Mouse (Mus musculus) liver, embryonic 14.5 days (tissue): ENCODE results near the gene Ugt1a7c.
A peak's percentile ranks its signal among the peaks of the same experiment; 100 is the strongest.
"Not testable (repeated sequence)": the region's sequence is repeated elsewhere in the genome, so short reads cannot be mapped to it uniquely, and the experiment has no call there.

Source experiments
- CTCF ChIP-seq: IDR thresholded peaks from 2 replicates; pipeline ENCODE4 v1.5.1; 2016; ENCODE audit warnings: antibody characterized with exemption, low read depth, control low read depth
- EP300 ChIP-seq: IDR thresholded peaks from 2 replicates; pipeline ENCODE4 v1.6.1; 2016; ENCODE audit warnings: antibody characterized with exemption, low read depth

DNA sequence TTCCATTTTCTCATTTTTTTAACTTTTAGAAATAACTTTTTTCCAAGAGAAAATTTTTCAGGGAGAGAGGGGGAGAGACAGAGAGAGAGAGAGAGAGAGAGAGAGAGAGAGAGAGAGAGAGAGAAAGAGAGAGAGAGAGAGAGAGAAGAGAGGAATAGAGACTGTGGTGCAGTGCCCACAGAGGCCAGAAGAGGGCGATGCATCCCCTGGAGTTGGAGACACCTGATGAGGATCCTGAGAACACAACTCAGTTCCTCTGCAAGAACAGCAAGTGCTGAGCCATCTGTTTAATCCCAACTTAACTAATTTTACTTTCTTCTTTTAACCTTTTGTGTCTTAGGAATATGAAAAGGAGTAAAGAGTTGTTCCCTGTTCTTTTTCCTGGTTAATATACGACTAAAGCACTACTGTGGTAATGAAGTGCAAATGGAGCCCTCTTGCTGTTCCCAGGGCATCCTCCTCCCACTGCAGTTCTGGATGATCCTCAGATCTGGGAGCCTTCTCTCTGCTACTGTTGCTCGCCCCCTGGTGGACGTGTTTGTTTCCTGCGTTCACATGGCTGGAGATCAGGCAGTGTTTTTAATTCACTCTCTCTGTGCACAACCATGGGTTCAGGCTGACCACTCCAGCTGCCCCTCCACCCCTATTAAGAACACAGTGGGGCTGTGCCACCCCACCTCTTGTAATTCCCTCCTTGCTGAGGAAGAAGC is 49.3 kb downstream of the Ugt1a7c start:
- TF ChIP-seq CTCF = peak; percentile 68
- TF ChIP-seq EP300 = not testable (repeated sequence)
